Mouse (Mus musculus) midbrain, embryonic 14.5 days (tissue): Measurements from ENCODE around the gene Skiv2l. TPM values are rescaled to one million over a fixed set of nuclear protein-coding genes. Genes with fewer than 3 reads are reported as not detected.

ENCODE experiments used
- ATAC-seq: fragments of 200-750 bp; cut with Nextera tagmentation; 2 replicates; pipeline ENCODE4 v1.8.0; 2017; ENCODE audit warnings: moderate number of reproducible peaks, moderate library complexity; ENCODE audit not compliant: low FRiP score, low TSS enrichment
- DNase-seq: peaks from one replicate; pipeline ENCODE4 v3.0.0-alpha.2; 2015
- H3K27ac ChIP-seq: fragments of 300-500 bp; sonication (generic); replicated peaks from 2 replicates; pipeline ENCODE4 v1.5.1; 2014; ENCODE audit warnings: mild to moderate bottlenecking, low read depth, low read length, moderate library complexity
- H3K27me3 ChIP-seq: fragments of 300-500 bp; sonication (generic); 2 replicates; pipeline ENCODE4 v1.6.1; 2014; ENCODE audit warnings: low read length, control low read depth, mixed read lengths; ENCODE audit not compliant: control insufficient read depth, insufficient read depth
- H3K36me3 ChIP-seq: fragments of 300-500 bp; sonication (generic); 2 replicates; pipeline ENCODE4 v1.6.1; 2014; ENCODE audit warnings: low read length, control low read depth; ENCODE audit not compliant: control insufficient read depth, insufficient read depth
- H3K4me1 ChIP-seq: fragments of 300-500 bp; sonication (generic); 2 replicates; pipeline ENCODE4 v1.6.1; 2014; ENCODE audit warnings: mild to moderate bottlenecking, antibody characterized with exemption, low read length, control low read depth; ENCODE audit not compliant: control insufficient read depth, insufficient read depth
- H3K4me2 ChIP-seq: fragments of 300-500 bp; sonication (generic); 2 replicates; pipeline ENCODE4 v1.6.1; 2014; ENCODE audit warnings: mild to moderate bottlenecking, low read length, moderate library complexity
- H3K4me3 ChIP-seq: fragments of 300-500 bp; sonication (generic); replicated peaks from 2 replicates; pipeline ENCODE4 v1.5.1; 2014; ENCODE audit warnings: low read depth, low read length
- H3K9ac ChIP-seq: fragments of 300-500 bp; sonication (generic); replicated peaks from 2 replicates; pipeline ENCODE4 v1.6.1; 2014; ENCODE audit warnings: mild to moderate bottlenecking, low read length, moderate library complexity
- H3K9me3 ChIP-seq: fragments of 300-500 bp; sonication (generic); 2 replicates; pipeline ENCODE4 v1.6.1; 2016; ENCODE audit warnings: low read length, control low read depth, mixed read lengths; ENCODE audit not compliant: control insufficient read depth
- WGBS: fragments of 180-500 bp; shearing (Covaris S2); extraction: QIAGEN DNeasy Blood & Tissue Kit; methylation state at CpG from one replicate; pipeline ENCODE4 v1.1.7; 2014; 5-methylcytosine and 5-hydroxymethylcytosine counted together
- polyA plus RNA-seq: library from polyadenylated mRNA; unstranded; fragments of >200 nt; fragmentation: Nextera tagmentation; extraction: Ambion mirVana; gene quantifications from 2 replicates; pipeline ENCODE4 v1.2.1, GENCODE M21; 2014

The Skiv2l gene
- polyA plus RNA-seq, 1 experiment from 2014 or later = 55.5 TPM

- ATAC-seq = no peak
- Histone ChIP-seq H3K4me3 (no peak overlapping the region), H3K36me3 (no peaks in the 10 kb centered on the region), H3K9me3 (no peaks in the 10 kb centered on the region), H3K27me3 (no peaks in the 10 kb centered on the region), H3K9ac (no peak overlapping the region), H3K4me2 (no peak overlapping the region), H3K4me1 (no peaks in the 10 kb centered on the region), H3K27ac (no peak overlapping the region)
- WGBS = 74% methylated on average over 3 of the region's 3 CpGs
- DNase-seq = no peak
Observed at GRCm38 (mm10) chr17:34883332-34883731, 33.3 kb upstream of the Skiv2l start.

GRCm38 (mm10) chr17:34881683-34882310 is 31.8 kb upstream of the Skiv2l start, which contains the start of gene Gm20547:
Gm20547 (minus strand) TSS chr17:34882042.
- WGBS = 5% methylated on average over 15 of the region's 15 CpGs
- H3K36me3 ChIP-seq = no peaks in the 10 kb centered on the region
- H3K4me3 ChIP-seq = no peak within 1 kb of the TSS
- ATAC-seq (no peak), DNase-seq (no peak)
- no peak within 1 kb of the TSS for H3K9ac ChIP-seq
- no peaks in the 10 kb centered on the region for H3K27me3 ChIP-seq
- no peak within 1 kb of the TSS for H3K27ac ChIP-seq
- no peaks in the 10 kb centered on the region for H3K4me1 ChIP-seq
- H3K9me3 ChIP-seq = no peaks in the 10 kb centered on the region
- no peak within 1 kb of the TSS for H3K4me2 ChIP-seq

GRCm38 (mm10) chr17:34881166-34881565 is 31.2 kb upstream of the Skiv2l start:
- no peaks in the 10 kb centered on the region for H3K4me1 ChIP-seq
- H3K4me3 ChIP-seq = no peak overlapping the region
- ATAC-seq (no peak), DNase-seq (no peak)
- no peak overlapping the region for H3K4me2 ChIP-seq
- no peak overlapping the region for H3K27ac ChIP-seq
- no peaks in the 10 kb centered on the region for H3K36me3 ChIP-seq
- no peaks in the 10 kb centered on the region for H3K27me3 ChIP-seq
- no peaks in the 10 kb centered on the region for H3K9me3 ChIP-seq
- H3K9ac ChIP-seq = no peak overlapping the region

DNA sequence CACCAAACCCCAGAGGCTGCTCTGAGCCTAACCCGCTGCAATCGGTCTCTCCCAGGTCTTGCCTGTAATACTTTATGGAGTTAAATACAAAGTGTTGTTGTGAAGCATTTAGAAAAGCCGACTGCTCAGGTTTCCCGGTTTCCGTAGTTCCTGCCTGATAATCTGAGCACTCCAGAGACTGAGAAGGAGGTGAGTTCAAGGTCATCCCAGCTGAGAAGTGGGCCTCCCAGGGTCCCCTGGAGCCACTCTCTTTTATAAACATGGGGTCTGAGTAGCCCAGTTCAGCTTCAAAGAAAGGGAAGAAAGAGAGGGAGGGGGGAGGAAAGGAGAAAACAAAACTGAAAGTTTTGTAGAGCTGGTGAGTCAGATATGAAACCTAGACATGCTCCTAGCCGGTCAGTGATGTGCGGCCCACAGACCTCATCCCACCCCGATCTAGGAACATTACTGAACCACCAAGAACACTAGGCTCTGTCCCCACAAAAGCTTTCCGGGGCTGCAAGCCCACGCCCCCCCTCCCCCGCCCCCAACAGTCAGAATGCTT is 29.4 kb upstream of the Skiv2l start, which contains the start of gene Zbtb12:
Gene Zbtb12 (plus strand): TSS at position 148 of the 544 bp plus-strand sequence.
- Histone ChIP-seq H3K27ac (no peak within 1 kb of the TSS), H3K4me1 (no peaks in the 10 kb centered on the region), H3K4me3 (no peak within 1 kb of the TSS), H3K4me2 (no peak within 1 kb of the TSS), H3K9me3 (no peaks in the 10 kb centered on the region), H3K27me3 (no peaks in the 10 kb centered on the region), H3K9ac (no peak within 1 kb of the TSS), H3K36me3 (no peaks in the 10 kb centered on the region)
- WGBS = 72% methylated on average over 11 of the region's 11 CpGs
- ATAC-seq (no peak), DNase-seq (no peak)

DNA sequence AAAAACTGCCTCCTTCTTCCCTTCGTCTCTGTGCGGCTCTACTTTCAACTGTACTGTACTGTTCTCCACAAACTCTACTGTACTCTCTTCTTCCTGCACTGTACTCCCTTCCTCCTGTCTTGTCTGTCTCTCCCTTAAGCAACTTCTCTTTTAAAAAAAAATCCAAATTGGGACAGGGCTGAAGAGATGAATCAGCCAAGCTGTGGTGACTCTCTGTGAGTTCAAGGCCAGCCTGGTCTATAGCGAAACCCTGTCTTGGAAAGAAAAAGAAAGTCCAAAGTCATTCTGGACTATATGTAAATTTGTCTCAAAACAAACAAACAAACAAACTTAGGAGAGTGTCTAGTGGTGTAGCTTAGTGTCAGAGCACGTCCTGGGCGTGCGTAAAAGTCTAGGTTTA is 24.3 kb upstream of the Skiv2l start:
- H3K4me1 ChIP-seq = no peaks in the 10 kb centered on the region
- DNase-seq (no peak), ATAC-seq (no peak)
- H3K27me3 ChIP-seq = no peaks in the 10 kb centered on the region
- no peak overlapping the region for H3K9ac ChIP-seq
- no peak overlapping the region for H3K4me3 ChIP-seq
- 93% methylated on average over 6 of the region's 6 CpGs for WGBS
- no peak overlapping the region for H3K4me2 ChIP-seq
- no peak overlapping the region for H3K27ac ChIP-seq
- H3K36me3 ChIP-seq = no peaks in the 10 kb centered on the region
- no peaks in the 10 kb centered on the region for H3K9me3 ChIP-seq

- no peak for ATAC-seq
- no peaks in the 10 kb centered on the region for H3K27me3 ChIP-seq
- no peak overlapping the region for H3K9ac ChIP-seq
- no peaks in the 10 kb centered on the region for H3K9me3 ChIP-seq
- no peaks in the 10 kb centered on the region for H3K36me3 ChIP-seq
- H3K4me2 ChIP-seq = no peak overlapping the region
- DNase-seq = no peak
- 70% methylated on average over 7 of the region's 7 CpGs for WGBS
- H3K4me3 ChIP-seq = no peak overlapping the region
- no peaks in the 10 kb centered on the region for H3K4me1 ChIP-seq
- H3K27ac ChIP-seq = no peak overlapping the region
Observed at GRCm38 (mm10) chr17:34865981-34866380, 16.0 kb upstream of the Skiv2l start.

DNA sequence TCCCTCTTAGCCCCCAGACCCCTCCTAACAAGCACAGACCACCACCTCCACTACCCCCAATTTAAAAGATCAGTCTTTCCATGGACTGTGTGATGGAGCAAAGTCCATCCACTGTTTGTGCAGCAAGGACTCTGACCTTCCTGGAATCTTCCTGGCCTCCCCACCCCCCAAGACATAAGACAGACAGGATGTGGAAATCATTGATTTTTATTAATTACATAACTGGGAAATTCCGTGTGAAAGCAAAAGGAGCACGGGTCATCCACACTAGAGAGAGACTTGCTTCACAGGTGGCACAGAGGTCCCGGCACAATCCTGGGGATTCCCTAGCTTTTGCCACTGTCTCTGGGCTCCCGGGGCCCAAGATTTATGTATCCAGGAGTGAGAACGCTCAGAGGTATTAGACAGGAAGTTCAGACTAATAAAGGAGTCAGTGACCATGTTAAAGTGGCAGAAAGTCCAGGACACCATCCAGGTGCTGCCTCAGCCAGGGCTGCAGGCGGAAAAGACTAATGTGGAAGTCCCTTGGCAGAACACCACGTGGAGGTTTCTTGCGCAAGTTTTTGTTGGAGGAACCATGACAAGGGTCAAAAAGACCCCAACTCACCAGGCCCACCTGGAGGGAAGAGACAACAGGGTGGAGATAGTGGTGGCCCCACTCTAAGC is 12.5 kb upstream of the Skiv2l start, which contains the start of gene Cfb:
Gene Cfb (minus strand): TSS at position 103 of the 666 bp plus-strand sequence.
- no peaks in the 10 kb centered on the region for H3K4me1 ChIP-seq
- H3K36me3 ChIP-seq = peaks cover 6% of the 10 kb centered on the region; the same call in 1 of the 2 replicates
- no peaks in the 10 kb centered on the region for H3K27me3 ChIP-seq
- H3K9ac ChIP-seq = no peak within 1 kb of the TSS
- ATAC-seq (no peak), DNase-seq (no peak)
- H3K27ac ChIP-seq = no peak within 1 kb of the TSS
- 75% methylated on average over 8 of the region's 8 CpGs for WGBS
- H3K4me3 ChIP-seq = no peak within 1 kb of the TSS
- no peak within 1 kb of the TSS for H3K4me2 ChIP-seq
- H3K9me3 ChIP-seq = no peaks in the 10 kb centered on the region

- Histone ChIP-seq H3K36me3 (peaks cover 11% of the 10 kb centered on the region; the same call in 1 of the 2 replicates), H3K9me3 (no peaks in the 10 kb centered on the region), H3K4me2 (no peak overlapping the region), H3K27me3 (no peaks in the 10 kb centered on the region), H3K4me3 (no peak overlapping the region), H3K27ac (no peak overlapping the region), H3K4me1 (no peaks in the 10 kb centered on the region), H3K9ac (no peak overlapping the region)
- 68% methylated on average over 13 of the region's 13 CpGs for WGBS
- no peak for DNase-seq
- ATAC-seq = no peak
Observed at GRCm38 (mm10) chr17:34861704-34862415, 11.8 kb upstream of the Skiv2l start.
